Mouse (Mus musculus) urinary bladder, adult 2 months (tissue): ENCODE results near the gene Slc48a1. TPM values are rescaled to one million over a fixed set of nuclear protein-coding genes. Genes with fewer than 3 reads are reported as not detected.

Experiments
- DNase-seq: peaks from one replicate; pipeline ENCODE4 v3.0.0; 2022; ENCODE audit warnings: low spot score
- polyA plus RNA-seq: library from polyadenylated mRNA; depleted of rRNA; stranded (reverse); fragments of >200 nt; gene quantifications from 2 replicates; pipeline ENCODE4 v1.2.3, GENCODE M21; 2012; rRNA removed

Gene Slc48a1
- polyA plus RNA-seq, 1 experiment, result 72.4 TPM

- no peak for DNase-seq
These were observed 63.1 kb downstream of the Slc48a1 start for GRCm38 (mm10) chr15:97841383-97841782.

- no peak for DNase-seq
These were observed 63.7 kb downstream of the Slc48a1 start for GRCm38 (mm10) chr15:97842058-97842457.

Other genes starting within 250 kb of the Slc48a1 start
- gene Rpap3, start 72.7 kb upstream of the Slc48a1 start, polyA plus RNA-seq, result 23.5 and 26.0 TPM in 2 replicates
- 1.7 and 2.1 TPM in 2 replicates for gene Endou, start 47.2 kb upstream of the Slc48a1 start, polyA plus RNA-seq
- 17.8 and 19.2 TPM in 2 replicates for gene Rapgef3, start 10.5 kb upstream of the Slc48a1 start, polyA plus RNA-seq
- gene Hdac7, start 66.0 kb downstream of the Slc48a1 start, polyA plus RNA-seq, result 45.3 and 45.8 TPM in 2 replicates
- 1.3 and 1.6 TPM in 2 replicates for gene Vdr, start 132.1 kb downstream of the Slc48a1 start, polyA plus RNA-seq
- 65.7 and 80.9 TPM in 2 replicates for gene Tmem106c, start 185.7 kb downstream of the Slc48a1 start, polyA plus RNA-seq
- gene Col2a1, start 226.2 kb downstream of the Slc48a1 start, polyA plus RNA-seq, result 0.08 and 0.10 TPM in 2 replicates